Mouse (Mus musculus) lung, postnatal 0 days (tissue): Measurements from ENCODE around the gene Nipsnap1. TPM values are rescaled to one million over a fixed set of nuclear protein-coding genes. Genes with fewer than 3 reads are reported as not detected.

Experiments
- ATAC-seq: fragments of 200-750 bp; cut with Nextera tagmentation; 2 replicates; pipeline ENCODE4 v1.8.0; 2017; ENCODE audit warnings: moderate library complexity
- DNase-seq: peaks from one replicate; pipeline ENCODE4 v3.0.0-alpha.2; 2016; ENCODE audit warnings: low spot score
- H3K27ac ChIP-seq: fragments of 300-500 bp; sonication (generic); 2 replicates; pipeline ENCODE4 v1.5.1; 2014; ENCODE audit warnings: antibody characterized with exemption, mild to moderate bottlenecking, low read length, mixed read lengths
- H3K27me3 ChIP-seq: fragments of 300-500 bp; sonication (generic); replicated peaks from 2 replicates; pipeline ENCODE4 v1.6.1; 2014; ENCODE audit warnings: low read length, mixed read lengths; ENCODE audit not compliant: insufficient read depth
- H3K36me3 ChIP-seq: fragments of 300-500 bp; sonication (generic); 2 replicates; pipeline ENCODE4 v1.6.1; 2014; ENCODE audit warnings: low read length, mixed read lengths; ENCODE audit not compliant: insufficient read depth
- H3K4me1 ChIP-seq: fragments of 300-500 bp; sonication (generic); 2 replicates; pipeline ENCODE4 v1.6.1; 2014; ENCODE audit warnings: antibody characterized with exemption, low read depth, low read length, mixed read lengths; ENCODE audit not compliant: insufficient read depth
- H3K4me2 ChIP-seq: fragments of 300-500 bp; sonication (generic); replicated peaks from 2 replicates; pipeline ENCODE4 v1.6.1; 2014; ENCODE audit warnings: low read depth, mild to moderate bottlenecking, low read length, moderate library complexity, mixed read lengths
- H3K4me3 ChIP-seq: fragments of 300-500 bp; sonication (generic); 2 replicates; pipeline ENCODE4 v1.5.1; 2014; ENCODE audit warnings: low read depth, low read length
- H3K9ac ChIP-seq: fragments of 300-500 bp; sonication (generic); replicated peaks from 2 replicates; pipeline ENCODE4 v1.6.1; 2014; ENCODE audit warnings: low read depth, mild to moderate bottlenecking
- H3K9me3 ChIP-seq: fragments of 300-500 bp; sonication (generic); 2 replicates; pipeline ENCODE4 v1.6.1; 2016; ENCODE audit warnings: low read length, mixed read lengths
- CTCF ChIP-seq: IDR thresholded peaks from 2 replicates; pipeline ENCODE4 v1.5.1; 2016; ENCODE audit warnings: antibody characterized with exemption, mild to moderate bottlenecking
- EP300 ChIP-seq: IDR thresholded peaks from 2 replicates; pipeline ENCODE4 v1.6.1; 2016; ENCODE audit warnings: antibody characterized with exemption, mild to moderate bottlenecking, control low read depth
- WGBS: fragments of 180-500 bp; shearing (Covaris S2); extraction: QIAGEN DNeasy Blood & Tissue Kit; methylation state at CpG from one replicate; pipeline ENCODE4 v1.1.7; 2014; 5-methylcytosine and 5-hydroxymethylcytosine counted together
- polyA plus RNA-seq: library from polyadenylated mRNA; unstranded; fragments of >200 nt; fragmentation: Nextera tagmentation; extraction: Ambion mirVana; gene quantifications from 2 replicates; pipeline ENCODE4 v1.2.1, GENCODE M21; 2015

Gene Nipsnap1
- polyA plus RNA-seq, 1 experiment from 2014 or later = 11.9 TPM

GRCm38 (mm10) chr11:4885385-4885903, 11.7 kb downstream of the Nipsnap1 start:
- Histone ChIP-seq H3K9ac (no peak overlapping the region), H3K27me3 (no peaks in the 10 kb centered on the region), H3K4me2 (no peak overlapping the region), H3K27ac (no peak overlapping the region), H3K36me3 (no peaks in the 10 kb centered on the region), H3K9me3 (no peaks in the 10 kb centered on the region), H3K4me1 (no peaks in the 10 kb centered on the region), H3K4me3 (no peak overlapping the region)
- no peak for TF ChIP-seq EP300
- TF ChIP-seq CTCF = peak; percentile 66
- DNase-seq (peak; percentile 27), ATAC-seq (no peak)
- WGBS = 60% methylated on average over 2 of the region's 2 CpGs

- 84% methylated on average over 3 of the region's 3 CpGs for WGBS
- ATAC-seq (no peak), DNase-seq (no peak)
- H3K4me1 ChIP-seq = no peaks in the 10 kb centered on the region
- no peaks in the 10 kb centered on the region for H3K27me3 ChIP-seq
- H3K9me3 ChIP-seq = no peaks in the 10 kb centered on the region
- H3K36me3 ChIP-seq = no peaks in the 10 kb centered on the region
- no peak overlapping the region for H3K4me3 ChIP-seq
- no peak overlapping the region for H3K4me2 ChIP-seq
- TF ChIP-seq CTCF = no peak
- TF ChIP-seq EP300 = no peak
- H3K9ac ChIP-seq = no peak overlapping the region
- no peak overlapping the region for H3K27ac ChIP-seq
Observed at GRCm38 (mm10) chr11:4886987-4887386, 13.2 kb downstream of the Nipsnap1 start.

GRCm38 (mm10) chr11:4894848-4895816, 21.4 kb downstream of the Nipsnap1 start, which contains the start of gene Thoc5:
Gene Thoc5, plus strand, starts transcription at chr11:4895320.
- H3K27me3 ChIP-seq = no peaks in the 10 kb centered on the region
- DNase-seq (peak; percentile 95), ATAC-seq (peak; percentile 96)
- H3K4me1 ChIP-seq = no peaks in the 10 kb centered on the region; the same call in 1 of the 2 replicates
- no peaks in the 10 kb centered on the region for H3K9me3 ChIP-seq
- WGBS = 1% methylated on average over 52 of the region's 52 CpGs
- H3K9ac ChIP-seq = peak within 1 kb of the TSS; percentile 73
- H3K4me3 ChIP-seq = peak within 1 kb of the TSS; percentile 75
- peak within 1 kb of the TSS; percentile 86 for H3K4me2 ChIP-seq
- peak within 1 kb of the TSS; percentile 79 for H3K27ac ChIP-seq
- 0 out of 2 replicates have a peak, but pooled peaks cover 4% of the 10 kb centered on the region for H3K36me3 ChIP-seq
- TF ChIP-seq EP300 (no peak), CTCF (no peak)

GRCm38 (mm10) chr11:4900437-4900836, 26.7 kb downstream of the Nipsnap1 start:
- DNase-seq (no peak), ATAC-seq (no peak)
- Histone ChIP-seq H3K27me3 (no peaks in the 10 kb centered on the region), H3K9me3 (no peaks in the 10 kb centered on the region), H3K4me3 (no peak overlapping the region), H3K4me1 (no peaks in the 10 kb centered on the region; the same call in 1 of the 2 replicates), H3K27ac (no peak overlapping the region), H3K36me3 (peaks cover 19% of the 10 kb centered on the region; the same call in 1 of the 2 replicates), H3K9ac (no peak overlapping the region), H3K4me2 (no peak overlapping the region)
- WGBS = 71% methylated on average over 5 of the region's 5 CpGs
- TF ChIP-seq CTCF (peak; percentile 51), EP300 (no peak)

GRCm38 (mm10) chr11:4901956-4902355, 28.2 kb downstream of the Nipsnap1 start:
- DNase-seq (no peak), ATAC-seq (no peak)
- TF ChIP-seq EP300 (no peak), CTCF (no peak)
- no peak overlapping the region for H3K4me3 ChIP-seq
- no peak overlapping the region for H3K9ac ChIP-seq
- no peak overlapping the region for H3K4me2 ChIP-seq
- H3K9me3 ChIP-seq = no peaks in the 10 kb centered on the region
- H3K27me3 ChIP-seq = no peaks in the 10 kb centered on the region
- no peak overlapping the region for H3K27ac ChIP-seq
- 91% methylated on average over 6 of the region's 6 CpGs for WGBS
- no peaks in the 10 kb centered on the region for H3K4me1 ChIP-seq
- H3K36me3 ChIP-seq = peaks cover 23% of the 10 kb centered on the region

GRCm38 (mm10) chr11:4906231-4906630, 32.5 kb downstream of the Nipsnap1 start:
- H3K27ac ChIP-seq = no peak overlapping the region
- no peak overlapping the region for H3K4me2 ChIP-seq
- H3K4me3 ChIP-seq = no peak overlapping the region
- no peak overlapping the region for H3K9ac ChIP-seq
- peaks cover 22% of the 10 kb centered on the region; the same call in 1 of the 2 replicates for H3K36me3 ChIP-seq
- TF ChIP-seq EP300 (no peak), CTCF (no peak)
- ATAC-seq (no peak), DNase-seq (no peak)
- H3K4me1 ChIP-seq = no peaks in the 10 kb centered on the region
- H3K27me3 ChIP-seq = no peaks in the 10 kb centered on the region
- no peaks in the 10 kb centered on the region for H3K9me3 ChIP-seq
- 91% methylated on average over 6 of the region's 6 CpGs for WGBS
